Mouse (Mus musculus) spleen, postnatal 14 days (tissue): ENCODE results near the gene Gcg.

Source experiments
- DNase-seq, 2 experiments: peaks; one replicate each; pipeline ENCODE4 v3.0.0; 2021 to 2022; ENCODE audit warnings: low spot score in 2 of 2

Gene Gcg

GRCm38 (mm10) chr2:62460231-62460710 lies 23.2 kb downstream of the Gcg start:
- DNase-seq, result no peak

- DNase-seq, result no peak
These were observed 23.9 kb downstream of the Gcg start for GRCm38 (mm10) chr2:62459241-62460174.

- DNase-seq, result no peak
These were observed 25.4 kb downstream of the Gcg start for GRCm38 (mm10) chr2:62458070-62458469.

- DNase-seq, result no peak
These were observed 28.5 kb downstream of the Gcg start for GRCm38 (mm10) chr2:62454991-62455390.

- DNase-seq, result no peak
These were observed 29.4 kb downstream of the Gcg start for GRCm38 (mm10) chr2:62454033-62454432.

- DNase-seq, result no peak
These were observed 33.1 kb downstream of the Gcg start for GRCm38 (mm10) chr2:62450364-62450763.

- DNase-seq, result no peak
These were observed 33.6 kb downstream of the Gcg start for GRCm38 (mm10) chr2:62449692-62450346.

- DNase-seq, result peak; percentile 33 to 46
These were observed 42.5 kb downstream of the Gcg start for GRCm38 (mm10) chr2:62440802-62441544.

- DNase-seq, result no peak
These were observed 43.4 kb downstream of the Gcg start for GRCm38 (mm10) chr2:62440083-62440482.

- DNase-seq, result no peak
These were observed 52.1 kb downstream of the Gcg start for GRCm38 (mm10) chr2:62431245-62431795.

GRCm38 (mm10) chr2:62425941-62426340 lies 57.5 kb downstream of the Gcg start:
- no peak for DNase-seq
